Mouse (Mus musculus) midbrain, embryonic 15.5 days (tissue): ENCODE data around the gene Tomm40l. TPM values are rescaled to one million over a fixed set of nuclear protein-coding genes. Genes with fewer than 3 reads are reported as not detected.
"Not testable (repeated sequence)": the region's sequence is repeated elsewhere in the genome, so short reads cannot be mapped to it uniquely, and the experiment has no call there.

ENCODE experiments used
- ATAC-seq: fragments of 200-750 bp; cut with Nextera tagmentation; replicated peaks from 2 replicates; pipeline ENCODE4 v1.8.0; 2017; ENCODE audit warnings: moderate TSS enrichment
- H3K27ac ChIP-seq: fragments of 300-500 bp; sonication (generic); 2 replicates; pipeline ENCODE4 v1.5.1; 2015; ENCODE audit warnings: mild to moderate bottlenecking, inconsistent platforms
- H3K27me3 ChIP-seq: fragments of 300-500 bp; sonication (generic); replicated peaks from 2 replicates; pipeline ENCODE4 v1.6.1; 2015; ENCODE audit warnings: inconsistent platforms
- H3K36me3 ChIP-seq: fragments of 300-500 bp; sonication (generic); replicated peaks from 2 replicates; pipeline ENCODE4 v1.6.1; 2015; ENCODE audit warnings: inconsistent platforms
- H3K4me1 ChIP-seq: fragments of 300-500 bp; sonication (generic); 2 replicates; pipeline ENCODE4 v1.6.1; 2015; ENCODE audit warnings: inconsistent platforms
- H3K4me2 ChIP-seq: fragments of 300-500 bp; sonication (generic); 2 replicates; pipeline ENCODE4 v1.6.1; 2015; ENCODE audit warnings: inconsistent platforms, mild to moderate bottlenecking, moderate library complexity
- H3K4me3 ChIP-seq: fragments of 300-500 bp; sonication (generic); 2 replicates; pipeline ENCODE4 v1.5.1; 2015; ENCODE audit warnings: mild to moderate bottlenecking, inconsistent platforms
- H3K9ac ChIP-seq: fragments of 300-500 bp; sonication (generic); 2 replicates; pipeline ENCODE4 v1.6.1; 2015; ENCODE audit warnings: mild to moderate bottlenecking, inconsistent platforms
- H3K9me3 ChIP-seq: fragments of 300-500 bp; sonication (generic); 2 replicates; pipeline ENCODE4 v1.6.1; 2016; ENCODE audit warnings: inconsistent platforms
- whole genome bisulfite sequencing: fragments of 180-500 bp; shearing (Covaris S2); methylation state at CpG from one replicate; pipeline ENCODE4 v1.1.7; 2015; ENCODE audit warnings: mixed read lengths; 5-methylcytosine and 5-hydroxymethylcytosine counted together
- polyA plus RNA-seq: library from polyadenylated mRNA; unstranded; fragments of >200 nt; fragmentation: Nextera tagmentation; extraction: Ambion mirVana; gene quantifications from 2 replicates; pipeline ENCODE4 v1.2.1, GENCODE M21; 2015

The Tomm40l gene
- polyA plus RNA-seq, 1 experiment from 2014 or later, result 48.1 TPM

GRCm38 (mm10) chr1:171247916-171248315, 25.6 kb upstream of the Tomm40l start:
- H3K4me2 ChIP-seq, result peak overlapping the region; percentile 75
- no peak overlapping the region for H3K9ac ChIP-seq
- 29% methylated on average over 4 of the region's 4 CpGs for WGBS
- peaks cover 53% of the 10 kb centered on the region for H3K4me1 ChIP-seq
- H3K9me3 ChIP-seq, result no peaks in the 10 kb centered on the region
- H3K27me3 ChIP-seq, result no peaks in the 10 kb centered on the region
- peak overlapping the region; percentile 66 for H3K4me3 ChIP-seq
- H3K36me3 ChIP-seq, result no peaks in the 10 kb centered on the region; the same call in 1 of the 2 replicates
- ATAC-seq, result no peak
- peak overlapping the region; percentile 75 for H3K27ac ChIP-seq

DNA sequence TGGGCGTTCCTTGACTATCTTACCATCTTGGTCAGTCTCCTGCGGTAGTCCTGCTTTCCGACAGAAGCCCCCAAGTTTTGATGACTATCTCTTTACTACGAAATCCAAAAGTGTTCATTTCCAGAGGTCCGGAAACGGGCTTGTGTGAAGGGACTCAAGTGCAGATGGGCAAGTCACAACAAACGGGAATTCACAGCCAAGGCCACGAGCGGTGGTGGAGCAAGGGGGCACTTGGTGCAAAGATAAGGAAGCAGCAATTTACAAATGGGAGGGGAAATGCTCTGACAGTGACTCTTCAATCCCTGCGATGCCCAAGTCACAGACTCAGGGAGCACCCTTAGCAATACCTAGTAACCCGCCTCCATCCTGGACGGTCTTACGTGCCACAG, 25.1 kb upstream of the Tomm40l start:
- H3K36me3 ChIP-seq, result peaks cover 3% of the 10 kb centered on the region; the same call in 1 of the 2 replicates
- no peaks in the 10 kb centered on the region for H3K27me3 ChIP-seq
- peak overlapping the region; percentile 66 for H3K4me3 ChIP-seq
- H3K9ac ChIP-seq, result peak overlapping the region; percentile 26; the same call in 1 of the 2 replicates
- peaks cover 49% of the 10 kb centered on the region for H3K4me1 ChIP-seq
- H3K27ac ChIP-seq, result peak overlapping the region; percentile 75
- 15% methylated on average over 13 of the region's 13 CpGs for WGBS
- peak overlapping the region; percentile 75 for H3K4me2 ChIP-seq
- ATAC-seq, result peak; percentile 9
- H3K9me3 ChIP-seq, result no peaks in the 10 kb centered on the region

- peaks cover 44% of the 10 kb centered on the region for H3K4me1 ChIP-seq
- H3K9me3 ChIP-seq, result no peaks in the 10 kb centered on the region
- ATAC-seq, result peak; percentile 94
- WGBS, result under 1% methylated on average over 41 of the region's 41 CpGs
- H3K4me3 ChIP-seq, result peak overlapping the region; percentile 66
- peaks cover 3% of the 10 kb centered on the region; the same call in 1 of the 2 replicates for H3K36me3 ChIP-seq
- H3K27ac ChIP-seq, result peak overlapping the region; percentile 75
- no peaks in the 10 kb centered on the region for H3K27me3 ChIP-seq
- H3K9ac ChIP-seq, result peak overlapping the region; percentile 81
- peak overlapping the region; percentile 75 for H3K4me2 ChIP-seq
Observed at GRCm38 (mm10) chr1:171246709-171247452, 24.6 kb upstream of the Tomm40l start.

DNA sequence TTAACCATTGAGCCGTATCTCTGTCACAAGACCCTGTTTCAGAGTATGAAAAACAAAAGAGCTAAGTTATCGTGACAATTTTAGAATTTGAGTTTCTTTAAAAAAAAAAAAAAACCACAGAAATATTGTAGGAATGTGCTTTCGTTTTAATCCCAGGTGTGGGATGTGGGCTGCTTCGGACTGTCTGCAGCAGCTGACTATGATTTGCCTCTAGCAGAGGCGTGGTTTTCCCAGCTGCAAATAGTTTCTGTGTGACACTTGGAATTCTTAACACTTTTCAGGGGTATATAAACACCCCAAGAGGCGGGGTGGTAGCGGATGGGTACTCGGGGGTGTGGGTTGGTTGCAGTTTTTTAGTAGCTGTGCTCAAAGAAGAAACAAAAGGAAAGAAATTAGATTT, 23.0 kb upstream of the Tomm40l start:
- Histone ChIP-seq H3K36me3 (peaks cover 10% of the 10 kb centered on the region; the same call in 1 of the 2 replicates), H3K4me2 (no peak overlapping the region), H3K27me3 (no peaks in the 10 kb centered on the region), H3K4me3 (no peak overlapping the region), H3K9me3 (no peaks in the 10 kb centered on the region), H3K4me1 (peaks cover 28% of the 10 kb centered on the region), H3K27ac (no peak overlapping the region), H3K9ac (no peak overlapping the region)
- 96% methylated on average over 8 of the region's 8 CpGs for WGBS
- ATAC-seq, result no peak

GRCm38 (mm10) chr1:171241952-171242351, 19.6 kb upstream of the Tomm40l start:
- not testable (repeated sequence) for H3K27ac ChIP-seq, H3K9me3 ChIP-seq, H3K9ac ChIP-seq, H3K27me3 ChIP-seq, ATAC-seq, H3K4me3 ChIP-seq, H3K4me2 ChIP-seq
- WGBS, result 86% methylated on average over 12 of the region's 12 CpGs
- Histone ChIP-seq H3K36me3 (peaks cover 38% of the 10 kb centered on the region; the same call in 1 of the 2 replicates), H3K4me1 (peaks cover 15% of the 10 kb centered on the region)

- H3K27me3 ChIP-seq, result no peaks in the 10 kb centered on the region
- H3K4me3 ChIP-seq, result no peak overlapping the region
- peaks cover 46% of the 10 kb centered on the region; the same call in 1 of the 2 replicates for H3K36me3 ChIP-seq
- peaks cover 9% of the 10 kb centered on the region for H3K4me1 ChIP-seq
- no peak overlapping the region for H3K27ac ChIP-seq
- H3K9ac ChIP-seq, result no peak overlapping the region
- H3K4me2 ChIP-seq, result no peak overlapping the region
- no peak for ATAC-seq
- H3K9me3 ChIP-seq, result no peaks in the 10 kb centered on the region
- 93% methylated on average over 10 of the region's 10 CpGs for WGBS
Observed at GRCm38 (mm10) chr1:171240911-171241310, 18.6 kb upstream of the Tomm40l start.

GRCm38 (mm10) chr1:171239992-171240744, 17.9 kb upstream of the Tomm40l start:
- no peak overlapping the region for H3K27ac ChIP-seq
- no peak overlapping the region for H3K9ac ChIP-seq
- no peaks in the 10 kb centered on the region for H3K27me3 ChIP-seq
- ATAC-seq, result no peak
- H3K4me2 ChIP-seq, result no peak overlapping the region
- H3K36me3 ChIP-seq, result peaks cover 52% of the 10 kb centered on the region
- no peaks in the 10 kb centered on the region for H3K9me3 ChIP-seq
- no peak overlapping the region for H3K4me3 ChIP-seq
- WGBS, result 85% methylated on average over 15 of the region's 15 CpGs
- H3K4me1 ChIP-seq, result 0 out of 2 replicates have a peak, but pooled peaks cover 3% of the 10 kb centered on the region

- H3K27me3 ChIP-seq, result no peaks in the 10 kb centered on the region
- no peak overlapping the region for H3K4me3 ChIP-seq
- peaks cover 69% of the 10 kb centered on the region for H3K36me3 ChIP-seq
- WGBS, result 68% methylated on average over 14 of the region's 14 CpGs
- no peak overlapping the region for H3K9ac ChIP-seq
- 0 out of 2 replicates have a peak, but pooled peaks have one; percentile 48 for ATAC-seq
- H3K4me1 ChIP-seq, result 0 out of 2 replicates have a peak, but pooled peaks cover 3% of the 10 kb centered on the region
- H3K9me3 ChIP-seq, result no peaks in the 10 kb centered on the region
- no peak overlapping the region for H3K27ac ChIP-seq
- H3K4me2 ChIP-seq, result no peak overlapping the region
Observed at GRCm38 (mm10) chr1:171238463-171238862, 16.1 kb upstream of the Tomm40l start.

GRCm38 (mm10) chr1:171237438-171237837, 15.1 kb upstream of the Tomm40l start:
- Histone ChIP-seq H3K4me1 (0 out of 2 replicates have a peak, but pooled peaks cover 3% of the 10 kb centered on the region), H3K27ac (no peak overlapping the region), H3K27me3 (no peaks in the 10 kb centered on the region), H3K4me3 (no peak overlapping the region), H3K9me3 (no peaks in the 10 kb centered on the region), H3K4me2 (no peak overlapping the region), H3K9ac (no peak overlapping the region), H3K36me3 (peaks cover 67% of the 10 kb centered on the region)
- no peak for ATAC-seq
- WGBS, result 80% methylated on average over 6 of the region's 6 CpGs

GRCm38 (mm10) chr1:171235791-171236190, 13.5 kb upstream of the Tomm40l start:
- H3K27me3 ChIP-seq, result no peaks in the 10 kb centered on the region
- 88% methylated on average over 4 of the region's 4 CpGs for WGBS
- no peak overlapping the region for H3K4me2 ChIP-seq
- H3K27ac ChIP-seq, result no peak overlapping the region
- ATAC-seq, result no peak
- 0 out of 2 replicates have a peak, but pooled peaks cover 3% of the 10 kb centered on the region for H3K4me1 ChIP-seq
- H3K36me3 ChIP-seq, result peaks cover 63% of the 10 kb centered on the region
- H3K9ac ChIP-seq, result no peak overlapping the region
- H3K9me3 ChIP-seq, result no peaks in the 10 kb centered on the region
- no peak overlapping the region for H3K4me3 ChIP-seq

- Histone ChIP-seq H3K4me2 (no peak overlapping the region), H3K27me3 (no peaks in the 10 kb centered on the region)
- WGBS, result 95% methylated on average over 4 of the region's 4 CpGs
Observed at GRCm38 (mm10) chr1:171234538-171234937, 12.2 kb upstream of the Tomm40l start.

GRCm38 (mm10) chr1:171234126-171234525, 11.8 kb upstream of the Tomm40l start, which contains the start of gene Fcer1g:
TSS of gene Fcer1g (minus strand) at chr1:171234365.
- H3K36me3 ChIP-seq, result peaks cover 52% of the 10 kb centered on the region
- H3K27me3 ChIP-seq, result no peaks in the 10 kb centered on the region
- H3K4me1 ChIP-seq, result no peaks in the 10 kb centered on the region
- H3K27ac ChIP-seq, result no peak within 1 kb of the TSS
- no peak within 1 kb of the TSS for H3K4me3 ChIP-seq
- no peak within 1 kb of the TSS for H3K9ac ChIP-seq
- no peak within 1 kb of the TSS for H3K4me2 ChIP-seq
- ATAC-seq, result no peak
- 95% methylated on average over 14 of the region's 14 CpGs for WGBS
- H3K9me3 ChIP-seq, result no peaks in the 10 kb centered on the region

More at GRCm38 (mm10) chr1:171234538-171234937, 12.2 kb upstream of the Tomm40l start:
- Histone ChIP-seq H3K27ac (no peak overlapping the region), H3K9me3 (no peaks in the 10 kb centered on the region), H3K4me3 (no peak overlapping the region), H3K4me1 (no peaks in the 10 kb centered on the region), H3K9ac (no peak overlapping the region), H3K36me3 (peaks cover 52% of the 10 kb centered on the region)
- no peak for ATAC-seq
